Mouse (Mus musculus): ENCODE measurements around the gene Kcnn4.
"Not testable (repeated sequence)": the region's sequence is repeated elsewhere in the genome, so short reads cannot be mapped to it uniquely, and the experiment has no call there.

Gene Kcnn4

GRCm38 (mm10) chr7:24391687-24392086 is 21.6 kb downstream of the Kcnn4 start:
- no peak for DNase-seq (ENCODE audit: low spot score)

- no peak for DNase-seq (ENCODE audit: low spot score)
Observed at GRCm38 (mm10) chr7:24394054-24394453, 24.0 kb downstream of the Kcnn4 start.

- no peak for DNase-seq (ENCODE audit: low spot score)
Observed at GRCm38 (mm10) chr7:24394475-24395161, 24.6 kb downstream of the Kcnn4 start.

- no peak for DNase-seq (ENCODE audit: low spot score)
Observed at GRCm38 (mm10) chr7:24396832-24397231, 26.8 kb downstream of the Kcnn4 start.

- DNase-seq (ENCODE audit: low spot score) = no peak
Observed at GRCm38 (mm10) chr7:24398364-24398913, 28.4 kb downstream of the Kcnn4 start.

GRCm38 (mm10) chr7:24399256-24400081 is 29.4 kb downstream of the Kcnn4 start, which contains the start of gene Smg9:
Gene Smg9 (plus strand): TSS chr7:24399619.
- DNase-seq (ENCODE audit: low spot score) = peak; percentile 93

GRCm38 (mm10) chr7:24400082-24400452 is 30.0 kb downstream of the Kcnn4 start:
- DNase-seq (ENCODE audit: low spot score) = no peak

GRCm38 (mm10) chr7:24400489-24400888 is 30.4 kb downstream of the Kcnn4 start:
- DNase-seq (ENCODE audit: low spot score) = not testable (repeated sequence)

- no peak for DNase-seq (ENCODE audit: low spot score)
Observed at GRCm38 (mm10) chr7:24402851-24403250, 32.8 kb downstream of the Kcnn4 start.

GRCm38 (mm10) chr7:24405649-24406048 is 35.6 kb downstream of the Kcnn4 start:
- no peak for DNase-seq (ENCODE audit: low spot score)

GRCm38 (mm10) chr7:24406528-24407344 is 36.7 kb downstream of the Kcnn4 start:
- DNase-seq (ENCODE audit: low spot score) = peak; percentile 72

- DNase-seq (ENCODE audit: low spot score) = no peak
Observed at GRCm38 (mm10) chr7:24408186-24408585, 38.1 kb downstream of the Kcnn4 start.

- no peak for DNase-seq (ENCODE audit: low spot score)
Observed at GRCm38 (mm10) chr7:24410123-24410522, 40.1 kb downstream of the Kcnn4 start.

GRCm38 (mm10) chr7:24410831-24411230 is 40.8 kb downstream of the Kcnn4 start:
- no peak for DNase-seq (ENCODE audit: low spot score)

- no peak for DNase-seq (ENCODE audit: low spot score)
Observed at GRCm38 (mm10) chr7:24413630-24414029, 43.6 kb downstream of the Kcnn4 start.

GRCm38 (mm10) chr7:24415261-24415660 is 45.2 kb downstream of the Kcnn4 start:
- no peak for DNase-seq (ENCODE audit: low spot score)

GRCm38 (mm10) chr7:24419579-24419978 is 49.5 kb downstream of the Kcnn4 start:
- no peak for DNase-seq (ENCODE audit: low spot score)

- DNase-seq (ENCODE audit: low spot score) = no peak
Observed at GRCm38 (mm10) chr7:24421648-24422047, 51.6 kb downstream of the Kcnn4 start.

- DNase-seq (ENCODE audit: low spot score) = no peak
Observed at GRCm38 (mm10) chr7:24422251-24422650, 52.2 kb downstream of the Kcnn4 start.

GRCm38 (mm10) chr7:24423107-24423763 is 53.2 kb downstream of the Kcnn4 start:
- no peak for DNase-seq (ENCODE audit: low spot score)

GRCm38 (mm10) chr7:24423956-24424732 is 54.1 kb downstream of the Kcnn4 start:
- no peak for DNase-seq (ENCODE audit: low spot score)
